Mouse (Mus musculus) embryonic fibroblast, embryonic 13.5 days (primary cell): ENCODE data around the gene Slc9a9.

Experiments
- CTCF ChIP-seq: IDR thresholded peaks from 2 replicates; pipeline ENCODE4 v1.5.1; 2011; ENCODE audit warnings: mild to moderate bottlenecking, control low read depth, low read length, moderate library complexity, borderline replicate concordance; ENCODE audit not compliant: insufficient read depth
- POLR2A ChIP-seq: IDR thresholded peaks from 2 replicates; pipeline ENCODE4 v1.6.1; 2011; ENCODE audit warnings: low read depth, mild to moderate bottlenecking, control low read depth, low read length, moderate library complexity

GRCm38 (mm10) chr9:94645631-94646030, 24.1 kb upstream of the Slc9a9 start:
- TF ChIP-seq POLR2A (no peak), CTCF (no peak)
